Mouse (Mus musculus): ENCODE measurements around the gene Dync1li1.
"Not testable (repeated sequence)": the region's sequence is repeated elsewhere in the genome, so short reads cannot be mapped to it uniquely, and the experiment has no call there.

Dync1li1 gene

DNA sequence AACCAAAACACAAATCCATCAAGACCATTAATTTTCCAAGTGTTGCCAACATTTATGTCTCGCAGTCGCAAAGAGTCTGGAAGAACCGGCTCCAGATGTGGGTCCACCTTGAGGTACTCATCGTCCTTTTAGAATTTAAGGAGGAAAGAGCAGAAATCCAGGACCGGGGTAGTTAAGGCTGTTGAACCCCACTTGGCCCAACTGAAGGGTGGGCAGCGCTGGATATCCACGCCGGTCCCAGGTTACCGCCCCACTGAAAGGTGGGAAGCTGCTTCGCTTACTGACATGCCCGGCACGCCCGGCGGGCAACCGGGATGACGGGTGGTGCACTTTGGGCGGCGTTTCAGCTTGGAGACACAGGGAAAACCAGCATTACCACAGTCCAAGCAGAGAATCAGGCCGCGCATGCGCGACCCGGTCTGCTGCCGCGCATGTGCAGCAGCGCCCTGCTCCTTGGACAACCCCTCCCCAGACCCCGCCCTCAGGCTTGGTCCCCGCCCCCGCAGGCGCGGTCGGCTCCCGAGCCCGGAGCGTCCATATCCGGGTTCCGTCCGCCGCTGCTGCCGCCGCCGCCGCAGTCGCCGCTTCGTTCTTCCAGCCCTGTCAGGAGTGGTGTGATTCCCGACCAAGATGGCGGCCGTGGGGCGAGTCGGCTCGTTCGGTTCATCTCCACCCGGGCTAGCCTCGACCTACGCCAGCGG lies at the start of gene Dync1li1:
Dync1li1 (plus strand) TSS at position 539 of the 701 bp plus-strand sequence.
- DNase-seq (ENCODE audit: low spot score): peak; percentile 95

GRCm38 (mm10) chr9:114639186-114639748 lies 49.3 kb upstream of the Dync1li1 start:
- no peak for DNase-seq (ENCODE audit: low spot score)

GRCm38 (mm10) chr9:114639839-114640646 lies 48.5 kb upstream of the Dync1li1 start, which contains the start of gene Cnot10:
Gene Cnot10 (minus strand): TSS chr9:114640184.
- peak; percentile 97 for DNase-seq (ENCODE audit: low spot score)

DNA sequence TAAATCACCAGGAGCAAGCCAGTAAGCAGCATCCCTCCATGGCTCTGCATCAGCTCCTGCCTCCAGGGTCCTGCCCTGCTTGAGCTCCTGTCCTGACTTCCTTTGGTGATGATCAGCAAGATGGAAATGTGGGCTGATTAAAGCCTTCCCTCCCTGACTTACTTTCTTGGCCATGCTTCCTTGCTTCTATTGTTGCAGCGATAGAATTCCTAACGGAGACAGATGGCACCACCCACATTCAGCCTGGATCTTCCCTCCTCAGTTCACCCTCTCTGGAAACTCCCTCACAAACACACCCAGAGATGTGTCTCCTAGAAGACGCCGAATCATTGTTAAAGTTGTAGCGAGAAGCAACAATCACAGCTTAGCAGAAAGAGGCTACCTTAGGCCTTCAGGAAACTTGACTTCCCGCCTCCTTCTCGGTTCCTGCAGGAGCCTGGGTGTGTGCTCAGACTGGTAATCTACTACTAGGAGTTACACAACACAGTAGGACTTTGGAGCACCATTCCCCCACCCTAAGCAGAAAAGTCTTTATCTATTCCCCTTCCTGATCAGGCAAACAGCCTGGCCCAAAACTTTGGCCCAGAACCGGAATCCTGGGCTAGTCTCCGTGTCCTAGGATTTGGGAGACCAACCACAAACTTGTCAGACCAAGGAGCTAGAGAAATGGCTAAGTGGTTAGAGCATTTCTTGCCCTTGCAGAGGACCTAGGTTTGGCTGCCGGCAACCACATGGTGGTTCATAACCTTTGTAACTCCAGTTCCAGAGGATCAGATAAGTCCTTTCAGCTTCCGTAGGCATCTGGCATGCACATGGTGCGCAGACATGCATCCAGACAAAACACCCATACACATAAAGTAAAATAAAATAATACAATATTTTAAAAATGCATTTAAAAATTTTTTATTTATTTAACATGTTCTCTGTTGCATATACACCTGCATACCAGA lies 41.8 kb upstream of the Dync1li1 start:
- no peak for DNase-seq (ENCODE audit: low spot score)

GRCm38 (mm10) chr9:114647506-114648432 lies 40.8 kb upstream of the Dync1li1 start:
- DNase-seq (ENCODE audit: low spot score): no peak

GRCm38 (mm10) chr9:114648472-114648871 lies 40.1 kb upstream of the Dync1li1 start:
- DNase-seq (ENCODE audit: low spot score): not testable (repeated sequence)

- DNase-seq (ENCODE audit: low spot score): no peak
Observed at GRCm38 (mm10) chr9:114649371-114649770, 39.2 kb upstream of the Dync1li1 start.

DNA sequence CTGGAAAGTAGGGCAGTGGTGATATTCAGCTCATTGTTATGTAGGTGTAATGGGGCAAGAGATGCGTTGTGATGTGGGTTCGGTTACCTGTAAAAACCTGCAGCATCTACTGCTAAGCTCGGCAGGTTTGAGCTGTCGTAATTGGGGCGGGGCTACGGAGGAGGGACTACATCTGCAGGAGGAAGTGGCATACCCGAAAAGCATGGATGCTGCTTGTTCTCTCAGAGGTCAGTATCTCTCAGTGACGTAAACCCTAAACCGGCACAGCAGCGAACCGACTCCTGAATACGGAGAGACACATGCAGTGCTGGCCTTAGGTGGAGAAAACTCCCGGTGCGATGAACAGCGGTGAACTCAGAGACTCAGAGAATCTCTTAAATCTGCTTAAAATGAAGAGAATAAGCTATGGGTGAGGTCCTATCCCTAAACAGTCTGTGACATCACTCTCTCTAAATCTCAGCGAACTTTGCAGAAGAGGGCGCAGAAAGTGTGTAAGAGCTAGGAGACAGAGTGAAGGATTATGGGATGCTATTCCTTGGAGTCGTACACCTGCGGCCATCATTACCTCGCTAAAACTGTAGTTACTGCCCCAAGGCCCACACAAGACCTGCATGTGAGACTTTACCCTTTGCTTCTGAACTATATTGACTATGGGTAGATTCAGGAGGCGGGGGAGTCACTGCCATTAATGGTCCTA lies 37.5 kb upstream of the Dync1li1 start:
- DNase-seq (ENCODE audit: low spot score): no peak

GRCm38 (mm10) chr9:114655356-114655755 lies 33.2 kb upstream of the Dync1li1 start:
- DNase-seq (ENCODE audit: low spot score): no peak

DNA sequence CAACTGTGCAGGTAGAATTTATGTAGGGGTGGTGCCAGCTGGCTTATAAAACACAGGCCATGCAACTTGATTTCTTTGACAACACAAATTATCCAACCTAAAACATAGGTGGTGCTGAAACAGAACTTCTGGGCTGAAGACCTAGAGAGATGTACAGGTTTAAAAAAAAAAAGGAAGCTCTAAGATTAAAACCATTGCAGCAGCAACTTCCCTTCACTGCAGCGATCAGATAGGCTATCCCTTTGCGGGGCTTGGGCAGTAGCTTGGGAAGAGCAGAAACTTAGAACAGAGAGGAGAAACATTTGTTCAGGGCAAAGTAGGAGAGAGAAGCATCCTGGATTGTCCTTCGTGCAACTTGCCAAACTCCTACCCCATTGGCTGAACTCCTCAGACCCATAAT lies 31.9 kb upstream of the Dync1li1 start:
- DNase-seq (ENCODE audit: low spot score): no peak

GRCm38 (mm10) chr9:114660506-114660905 lies 28.1 kb upstream of the Dync1li1 start:
- DNase-seq (ENCODE audit: low spot score): no peak

GRCm38 (mm10) chr9:114660983-114661382 lies 27.6 kb upstream of the Dync1li1 start:
- DNase-seq (ENCODE audit: low spot score): no peak

- DNase-seq (ENCODE audit: low spot score): no peak
Observed at GRCm38 (mm10) chr9:114661991-114662390, 26.6 kb upstream of the Dync1li1 start.

DNA sequence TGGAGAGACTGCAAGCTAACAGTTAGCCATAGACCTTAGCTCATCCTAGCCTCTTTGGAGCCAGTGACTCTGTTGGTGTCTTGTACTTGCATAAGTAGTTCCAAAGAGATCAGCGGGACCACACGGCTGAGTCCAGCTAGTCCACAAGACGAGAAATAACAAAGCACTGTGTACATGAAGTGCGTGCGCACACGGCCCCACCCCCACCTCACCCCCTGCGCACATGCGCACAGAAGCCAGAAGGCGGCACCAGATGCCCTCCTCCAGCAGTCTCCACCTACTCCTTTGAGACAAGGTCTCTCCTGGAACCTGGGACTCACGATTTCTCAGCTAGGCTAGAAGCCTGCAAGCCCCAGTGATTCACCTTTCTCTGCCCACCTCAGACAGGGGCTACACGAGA lies 24.8 kb upstream of the Dync1li1 start:
- DNase-seq (ENCODE audit: low spot score): no peak

- no peak for DNase-seq (ENCODE audit: low spot score)
Observed at GRCm38 (mm10) chr9:114666858-114667257, 21.7 kb upstream of the Dync1li1 start.

- no peak for DNase-seq (ENCODE audit: low spot score)
Observed at GRCm38 (mm10) chr9:114668047-114668446, 20.5 kb upstream of the Dync1li1 start.

- no peak for DNase-seq (ENCODE audit: low spot score)
Observed at GRCm38 (mm10) chr9:114669011-114669410, 19.6 kb upstream of the Dync1li1 start.

- no peak for DNase-seq (ENCODE audit: low spot score)
Observed at GRCm38 (mm10) chr9:114671946-114672345, 16.6 kb upstream of the Dync1li1 start.

DNA sequence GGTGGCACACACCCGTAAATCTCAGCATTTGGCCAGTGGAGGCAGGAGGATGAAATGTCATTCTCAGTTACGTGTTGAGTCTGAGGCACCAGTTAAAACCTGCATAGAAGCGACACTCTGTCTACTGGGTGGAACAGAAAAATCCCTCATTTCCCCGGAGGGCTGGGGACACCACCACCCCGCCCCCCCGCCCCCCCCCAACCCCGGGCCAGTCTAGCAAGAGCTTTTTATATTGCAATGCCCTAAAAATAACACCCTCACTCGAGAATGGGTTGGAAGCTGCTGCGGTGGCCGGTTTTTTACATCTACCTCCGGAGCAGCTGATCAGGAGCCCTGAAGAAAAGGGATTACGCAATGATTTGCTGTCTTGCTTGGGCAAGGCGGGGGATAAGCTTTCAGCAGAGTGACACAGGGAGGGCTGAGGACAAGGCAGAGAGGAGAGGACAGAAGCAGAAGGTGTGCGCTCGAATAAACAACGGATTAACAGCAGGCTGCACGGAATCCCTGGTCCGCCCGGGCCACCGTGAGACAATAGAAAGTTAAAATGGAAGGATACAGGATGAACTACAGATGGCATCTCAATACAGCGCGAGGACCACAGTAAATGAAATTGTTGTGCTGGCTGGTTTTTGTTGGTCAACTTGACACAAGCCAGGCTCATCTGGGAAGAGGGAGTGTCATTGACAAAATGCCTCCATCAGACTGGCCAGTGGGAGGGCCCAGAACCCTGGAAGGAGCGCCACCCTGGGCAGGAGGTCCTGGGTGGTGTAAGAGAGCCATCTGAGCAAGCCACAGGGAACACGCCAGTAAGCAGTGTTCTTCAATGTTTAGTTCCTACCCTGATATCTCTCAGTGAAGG lies 15.7 kb upstream of the Dync1li1 start:
- DNase-seq (ENCODE audit: low spot score): no peak

Data from ovary, postnatal 10 days (tissue).